Mouse (Mus musculus) forebrain, embryonic 10.5 days (tissue): ENCODE measurements around the gene Noct. TPM values are rescaled to one million over a fixed set of nuclear protein-coding genes. Genes with fewer than 3 reads are reported as not detected.

Source experiments
- DNase-seq: peaks from one replicate; pipeline ENCODE4 v3.0.0-alpha.2; 2017; ENCODE audit warnings: low spot score; ENCODE audit errors: extremely low spot score
- H3K27ac ChIP-seq: fragments of 300-500 bp; sonication (generic); 2 replicates; pipeline ENCODE4 v1.5.1; 2016; ENCODE audit warnings: mild to moderate bottlenecking
- H3K27me3 ChIP-seq: fragments of 300-500 bp; sonication (generic); 2 replicates; pipeline ENCODE4 v1.6.1; 2016; ENCODE audit warnings: mild to moderate bottlenecking; ENCODE audit not compliant: poor library complexity, severe bottlenecking
- H3K36me3 ChIP-seq: fragments of 300-500 bp; sonication (generic); replicated peaks from 2 replicates; pipeline ENCODE4 v1.6.1; 2016; ENCODE audit warnings: mild to moderate bottlenecking, moderate library complexity
- H3K4me1 ChIP-seq: fragments of 300-500 bp; sonication (generic); 2 replicates; pipeline ENCODE4 v1.6.1; 2016
- H3K4me3 ChIP-seq: fragments of 300-500 bp; sonication (generic); 2 replicates; pipeline ENCODE4 v1.5.1; 2016; ENCODE audit warnings: mild to moderate bottlenecking, moderate library complexity
- H3K9me3 ChIP-seq: fragments of 300-500 bp; sonication (generic); 2 replicates; pipeline ENCODE4 v1.6.1; 2016; ENCODE audit warnings: mild to moderate bottlenecking, moderate library complexity
- WGBS: fragments of 180-500 bp; shearing (Covaris S2); methylation state at CpG from one replicate; pipeline ENCODE4 v1.1.7; 2016; 5-methylcytosine and 5-hydroxymethylcytosine counted together
- polyA plus RNA-seq: library from polyadenylated mRNA; unstranded; fragments of >200 nt; fragmentation: Nextera tagmentation; extraction: Ambion mirVana; gene quantifications from 2 replicates; pipeline ENCODE4 v1.2.1, GENCODE M21; 2016

The Noct gene
- polyA plus RNA-seq, 1 experiment from 2014 or later, result 11.2 TPM

GRCm38 (mm10) chr3:51225979-51226378 lies 1.7 kb downstream of the Noct start:
- peaks cover 19% of the 10 kb centered on the region for H3K36me3 ChIP-seq
- no peak for DNase-seq
- H3K4me3 ChIP-seq, result peak overlapping the region; percentile 94
- peaks cover 45% of the 10 kb centered on the region for H3K4me1 ChIP-seq
- H3K27me3 ChIP-seq, result peaks cover 7% of the 10 kb centered on the region
- 93% methylated on average over 10 of the region's 10 CpGs for WGBS
- no peak overlapping the region for H3K27ac ChIP-seq
- no peaks in the 10 kb centered on the region for H3K9me3 ChIP-seq

GRCm38 (mm10) chr3:51226601-51227000 lies 2.4 kb downstream of the Noct start:
- Histone ChIP-seq H3K36me3 (peaks cover 19% of the 10 kb centered on the region), H3K27me3 (peaks cover 7% of the 10 kb centered on the region), H3K27ac (no peak overlapping the region), H3K4me1 (peaks cover 44% of the 10 kb centered on the region), H3K4me3 (peak overlapping the region; percentile 94; the same call in 1 of the 2 replicates), H3K9me3 (no peaks in the 10 kb centered on the region)
- WGBS, result 92% methylated on average over 3 of the region's 3 CpGs
- no peak for DNase-seq

DNA sequence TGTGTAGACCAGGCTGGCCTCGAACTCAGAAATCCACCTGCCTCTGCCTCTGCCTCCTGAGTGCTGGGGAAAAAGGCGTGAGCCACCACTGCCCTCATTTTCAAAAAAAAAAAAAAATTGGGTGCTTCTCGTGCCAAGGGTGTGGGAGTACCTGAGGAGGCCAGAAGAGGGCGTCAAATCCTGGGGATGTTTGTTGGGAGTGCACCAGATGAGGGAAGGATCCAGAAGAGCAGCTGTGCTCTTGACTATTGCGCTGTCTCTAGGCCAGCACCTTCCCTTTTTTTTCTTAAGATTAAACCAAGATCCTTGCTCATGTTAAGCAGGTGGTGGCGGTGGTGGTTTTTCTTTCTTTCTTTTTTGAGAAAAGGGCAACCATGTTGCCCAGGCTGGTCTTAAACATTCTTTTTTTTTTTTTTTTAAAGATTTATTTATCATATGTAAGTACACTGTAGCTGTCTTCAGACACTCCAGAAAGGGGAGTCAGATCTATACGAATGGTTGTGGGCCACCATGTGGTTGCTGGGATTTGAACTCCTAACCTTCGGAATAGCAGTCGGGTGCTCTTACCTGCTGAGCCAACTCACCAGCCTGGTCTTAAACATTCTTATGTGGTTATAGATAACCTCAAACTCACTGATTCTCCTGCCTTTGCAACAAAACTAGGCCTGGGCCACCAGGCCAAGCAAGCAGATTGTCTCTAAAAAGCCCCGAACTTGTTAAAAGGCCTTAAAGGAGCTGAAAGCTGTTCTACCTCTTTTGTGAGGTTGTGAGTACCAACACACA lies 4.0 kb downstream of the Noct start:
- DNase-seq, result no peak
- Histone ChIP-seq H3K4me3 (no peak overlapping the region), H3K27me3 (peaks cover 4% of the 10 kb centered on the region), H3K36me3 (peaks cover 19% of the 10 kb centered on the region), H3K4me1 (peaks cover 33% of the 10 kb centered on the region), H3K9me3 (no peaks in the 10 kb centered on the region), H3K27ac (peak overlapping the region; percentile 15; the same call in 1 of the 2 replicates)
- WGBS, result 85% methylated on average over 10 of the region's 10 CpGs

- H3K9me3 ChIP-seq, result no peaks in the 10 kb centered on the region
- peaks cover 19% of the 10 kb centered on the region for H3K36me3 ChIP-seq
- no peak overlapping the region for H3K4me3 ChIP-seq
- no peak for DNase-seq
- peaks cover 33% of the 10 kb centered on the region for H3K4me1 ChIP-seq
- 91% methylated on average over 9 of the region's 9 CpGs for whole genome bisulfite sequencing
- H3K27ac ChIP-seq, result peak overlapping the region; percentile 15; the same call in 1 of the 2 replicates
- no peaks in the 10 kb centered on the region for H3K27me3 ChIP-seq
These were observed 4.6 kb downstream of the Noct start for GRCm38 (mm10) chr3:51228821-51229205.

- Histone ChIP-seq H3K4me1 (peaks cover 33% of the 10 kb centered on the region), H3K4me3 (no peak overlapping the region), H3K27ac (no peak overlapping the region), H3K9me3 (no peaks in the 10 kb centered on the region), H3K27me3 (no peaks in the 10 kb centered on the region), H3K36me3 (peaks cover 19% of the 10 kb centered on the region)
- 92% methylated on average over 3 of the region's 3 CpGs for WGBS
- no peak for DNase-seq
These were observed 5.0 kb downstream of the Noct start for GRCm38 (mm10) chr3:51229226-51229625.

DNA sequence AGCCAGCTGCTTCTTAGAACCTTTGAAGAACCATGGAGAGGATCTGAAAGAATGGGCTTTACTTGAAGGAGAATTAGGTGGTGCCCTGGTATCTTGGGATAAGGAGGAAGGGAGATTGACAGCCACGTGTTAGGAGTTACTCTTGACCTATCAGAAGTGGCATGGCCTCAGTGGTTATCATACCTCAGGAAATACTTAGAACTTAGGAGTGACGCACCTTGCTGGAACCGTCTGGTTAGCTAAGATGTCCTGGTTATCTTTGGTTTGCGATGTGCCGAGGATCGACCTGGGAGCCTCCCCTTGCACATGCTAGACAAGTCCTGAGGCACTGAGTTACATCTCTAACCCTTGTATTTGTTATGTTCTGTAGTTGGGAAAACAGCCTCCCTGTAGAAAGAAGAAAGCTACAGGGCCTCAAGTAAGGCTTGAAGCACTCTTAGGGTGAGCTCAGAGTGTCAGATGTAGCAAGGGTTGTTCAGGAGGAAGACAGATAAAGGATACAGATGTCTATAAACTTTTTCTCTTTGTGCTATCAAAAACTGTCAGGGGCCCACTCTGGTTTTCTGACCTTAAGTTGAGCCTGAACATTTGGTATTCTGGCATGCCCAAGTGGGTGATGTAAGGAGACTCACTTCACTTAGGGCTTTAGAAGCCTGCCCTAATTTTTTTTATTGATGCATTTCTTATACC lies 6.0 kb downstream of the Noct start:
- Histone ChIP-seq H3K27me3 (no peaks in the 10 kb centered on the region), H3K9me3 (no peaks in the 10 kb centered on the region), H3K27ac (no peak overlapping the region), H3K4me3 (no peak overlapping the region), H3K4me1 (peaks cover 37% of the 10 kb centered on the region), H3K36me3 (peaks cover 19% of the 10 kb centered on the region)
- no peak for DNase-seq
- WGBS, result 88% methylated on average over 6 of the region's 6 CpGs

GRCm38 (mm10) chr3:51230886-51231285 lies 6.6 kb downstream of the Noct start:
- H3K27me3 ChIP-seq, result no peaks in the 10 kb centered on the region
- H3K4me3 ChIP-seq, result no peak overlapping the region
- H3K9me3 ChIP-seq, result no peaks in the 10 kb centered on the region
- H3K4me1 ChIP-seq, result peaks cover 31% of the 10 kb centered on the region
- peaks cover 19% of the 10 kb centered on the region for H3K36me3 ChIP-seq
- 0 out of 2 replicates have a peak overlapping the region, but pooled peaks have one; percentile 12 for H3K27ac ChIP-seq
- 87% methylated on average over 5 of the region's 5 CpGs for WGBS
- no peak for DNase-seq

- no peak overlapping the region for H3K4me3 ChIP-seq
- DNase-seq, result no peak
- H3K4me1 ChIP-seq, result peaks cover 25% of the 10 kb centered on the region
- peaks cover 13% of the 10 kb centered on the region for H3K36me3 ChIP-seq
- H3K9me3 ChIP-seq, result no peaks in the 10 kb centered on the region
- WGBS, result 88% methylated on average over 3 of the region's 3 CpGs
- H3K27me3 ChIP-seq, result no peaks in the 10 kb centered on the region
- H3K27ac ChIP-seq, result 0 out of 2 replicates have a peak overlapping the region, but pooled peaks have one; percentile 12
These were observed 7.3 kb downstream of the Noct start for GRCm38 (mm10) chr3:51231499-51231898.

GRCm38 (mm10) chr3:51232205-51232910 lies 8.1 kb downstream of the Noct start:
- Histone ChIP-seq H3K4me3 (no peak overlapping the region), H3K9me3 (no peaks in the 10 kb centered on the region), H3K27ac (no peak overlapping the region), H3K27me3 (no peaks in the 10 kb centered on the region), H3K4me1 (peaks cover 19% of the 10 kb centered on the region), H3K36me3 (peaks cover 12% of the 10 kb centered on the region)
- no peak for DNase-seq
- WGBS, result 96% methylated on average over 3 of the region's 3 CpGs

GRCm38 (mm10) chr3:51233474-51233873 lies 9.2 kb downstream of the Noct start:
- Histone ChIP-seq H3K4me3 (no peak overlapping the region), H3K27ac (no peak overlapping the region), H3K27me3 (no peaks in the 10 kb centered on the region), H3K9me3 (no peaks in the 10 kb centered on the region), H3K4me1 (peaks cover 18% of the 10 kb centered on the region), H3K36me3 (peaks cover 7% of the 10 kb centered on the region)
- DNase-seq, result no peak
- 73% methylated on average over 5 of the region's 5 CpGs for WGBS

DNA sequence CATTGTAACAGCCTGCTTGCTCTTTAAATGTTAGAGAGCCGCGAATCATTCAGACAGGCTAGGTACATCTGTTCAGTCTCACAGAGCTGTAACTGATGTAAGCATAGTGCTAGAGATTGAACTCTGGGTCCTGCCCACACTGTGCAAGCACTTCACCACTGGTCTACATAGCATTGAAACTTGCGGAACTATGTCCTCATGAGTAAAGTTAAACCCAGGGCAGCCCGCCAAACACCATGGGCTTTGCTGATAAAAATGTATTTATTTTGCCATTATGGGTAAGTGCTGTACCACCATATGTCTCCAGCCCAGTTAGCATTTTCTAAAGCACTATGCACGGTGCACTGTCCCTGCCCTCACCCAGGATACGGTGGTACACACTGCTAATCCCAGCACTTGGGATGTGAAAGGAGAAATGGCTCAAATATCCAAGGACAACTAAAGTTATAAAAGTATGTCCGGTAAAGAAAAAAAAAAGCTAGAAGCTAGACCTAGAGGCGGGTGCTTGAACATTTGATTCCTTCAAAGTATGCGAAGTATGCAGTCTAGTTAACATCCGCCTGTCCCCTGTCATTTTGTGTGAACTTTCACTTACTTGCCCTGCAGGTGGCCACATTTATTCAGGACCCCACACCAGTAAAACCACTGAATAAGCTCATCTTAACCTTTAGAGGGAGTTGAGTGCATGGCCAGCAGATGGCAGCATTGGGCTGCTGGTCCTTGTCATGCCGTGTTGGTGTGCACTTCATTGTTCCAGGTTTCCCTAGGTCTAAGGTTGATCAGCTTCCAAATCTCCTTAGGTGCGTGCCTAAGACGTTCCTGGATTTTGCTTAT lies 9.9 kb downstream of the Noct start:
- Histone ChIP-seq H3K4me3 (no peak overlapping the region), H3K4me1 (peaks cover 18% of the 10 kb centered on the region), H3K27me3 (no peaks in the 10 kb centered on the region), H3K36me3 (peaks cover 8% of the 10 kb centered on the region), H3K27ac (peak overlapping the region; percentile 73), H3K9me3 (no peaks in the 10 kb centered on the region)
- WGBS, result 56% methylated on average over 13 of the region's 13 CpGs
- peak; percentile 82 for DNase-seq

DNA sequence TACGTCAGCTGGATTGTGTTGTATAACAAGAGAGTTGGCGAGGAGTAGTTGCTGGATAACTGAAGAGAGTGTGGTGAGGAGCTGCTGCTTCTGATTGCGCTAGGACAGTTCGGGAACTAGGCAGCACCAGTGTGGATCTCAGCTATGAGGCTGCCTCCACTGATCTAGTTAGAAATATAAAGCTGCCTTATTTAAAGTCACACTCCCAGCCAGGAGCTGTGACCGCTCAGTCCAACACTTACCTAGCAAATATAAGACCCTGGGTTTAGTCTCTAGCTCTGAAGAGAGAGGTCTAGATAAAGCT lies 10.5 kb downstream of the Noct start:
- peaks cover 18% of the 10 kb centered on the region for H3K4me1 ChIP-seq
- H3K36me3 ChIP-seq, result peaks cover 13% of the 10 kb centered on the region
- WGBS, result 80% methylated on average over 5 of the region's 5 CpGs
- peak overlapping the region; percentile 73 for H3K27ac ChIP-seq
- H3K27me3 ChIP-seq, result no peaks in the 10 kb centered on the region
- no peak overlapping the region for H3K4me3 ChIP-seq
- H3K9me3 ChIP-seq, result no peaks in the 10 kb centered on the region
- no peak for DNase-seq
